Mouse (Mus musculus): ENCODE measurements around the gene Elmod1.

- no peak for TF ChIP-seq CTCF (IDR thresholded peaks at IDR 0.05; ENCODE audit: insufficient read depth, low read length)
- no peak for TF ChIP-seq POLR2A (IDR thresholded peaks at IDR 0.05; ENCODE audit: borderline replicate concordance, extremely low read depth, low read depth, low read length)
These were observed 7.3 kb downstream of the Elmod1 start for GRCm38 (mm10) chr9:53967610-53968368.

Measured in lung, adult 2 months (tissue).